Mouse (Mus musculus) left cerebral cortex, postnatal 25 days (tissue): ENCODE data around the gene Dpagt1. TPM values are rescaled to one million over a fixed set of nuclear protein-coding genes. Genes with fewer than 3 reads are reported as not detected.
"Not testable (repeated sequence)": the region's sequence is repeated elsewhere in the genome, so short reads cannot be mapped to it uniquely, and the experiment has no call there.

Experiments used
- DNase-seq, 2 experiments: peaks; one replicate each; pipeline ENCODE4 v3.0.0; 2022; ENCODE audit warnings: low spot score in 2 of 2, mixed read lengths in 1 of 2
- intact Hi-C: fragments of 180-260 bp; cut with DNase I; formaldehyde crosslinking; loops from one replicate; pipeline ENCODE4 v1.15.1; 2025
- total RNA-seq, 2 experiments: library from RNA; stranded (reverse); gene quantifications; 2 replicates each; pipeline ENCODE4 v1.2.3; 2021

Dpagt1 gene
- 10 to 100 TPM; 12.5 to 13.8 TPM for total RNA-seq

GRCm38 (mm10) chr9:44325768-44326370 is at the start of gene Dpagt1:
Dpagt1 (plus strand) TSS chr9:44326019.
- intact Hi-C loops: no loop called here
- DNase-seq: no peak

DNA sequence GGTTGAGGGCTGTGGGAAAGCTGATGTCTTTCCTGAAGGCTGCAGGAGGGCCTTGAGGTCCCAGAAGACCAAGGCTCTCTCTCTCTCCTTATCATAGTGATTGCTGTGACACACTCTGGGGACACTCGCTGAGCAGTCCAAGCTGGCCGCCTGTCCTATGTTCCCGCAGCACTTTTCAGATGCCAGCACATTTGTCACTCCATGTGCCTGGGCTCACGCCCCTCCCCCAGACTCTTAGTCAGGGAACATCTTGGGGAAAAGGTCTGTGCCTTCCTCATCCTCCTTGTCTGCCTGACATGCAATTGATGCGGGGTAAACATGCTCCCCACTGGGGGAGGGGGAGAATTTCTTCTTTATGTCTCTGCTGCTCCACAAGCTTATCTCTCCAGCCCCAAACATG is 42.6 kb upstream of the Dpagt1 start:
- DNase-seq: no peak
- intact Hi-C loops: no loop called here

DNA sequence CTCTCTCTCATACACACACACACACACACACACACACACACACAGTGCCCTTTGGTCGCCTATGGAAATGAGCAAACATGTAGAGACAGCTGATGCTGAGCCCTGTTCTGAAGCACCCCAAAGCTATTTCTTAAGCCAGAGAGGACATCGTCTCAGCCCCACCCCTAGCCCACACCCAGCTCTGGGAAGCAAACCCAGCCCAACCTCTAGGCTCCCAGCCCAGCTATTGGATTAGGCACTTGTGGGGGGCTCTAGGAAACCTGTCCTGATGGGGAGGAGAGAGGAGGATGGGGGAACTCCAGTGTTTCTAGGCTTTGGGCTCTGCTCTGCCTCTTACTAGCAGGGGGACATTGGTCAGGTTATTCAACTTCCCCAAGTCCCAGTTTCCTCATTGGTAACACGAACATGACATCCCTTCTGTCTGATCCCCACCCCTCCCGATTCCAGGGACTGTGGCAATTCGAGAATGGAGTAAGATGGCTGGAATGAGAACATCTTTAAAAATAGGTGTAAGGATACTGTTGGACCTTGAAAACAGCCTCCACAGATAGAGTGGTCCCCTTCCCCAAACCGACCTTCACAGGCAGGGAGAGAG is 39.5 kb upstream of the Dpagt1 start:
- intact Hi-C loops: no loop called here
- no peak for DNase-seq

- no peak for DNase-seq
- intact Hi-C loops: no loop called here
Observed at GRCm38 (mm10) chr9:44287003-44287400, 38.8 kb upstream of the Dpagt1 start.

DNA sequence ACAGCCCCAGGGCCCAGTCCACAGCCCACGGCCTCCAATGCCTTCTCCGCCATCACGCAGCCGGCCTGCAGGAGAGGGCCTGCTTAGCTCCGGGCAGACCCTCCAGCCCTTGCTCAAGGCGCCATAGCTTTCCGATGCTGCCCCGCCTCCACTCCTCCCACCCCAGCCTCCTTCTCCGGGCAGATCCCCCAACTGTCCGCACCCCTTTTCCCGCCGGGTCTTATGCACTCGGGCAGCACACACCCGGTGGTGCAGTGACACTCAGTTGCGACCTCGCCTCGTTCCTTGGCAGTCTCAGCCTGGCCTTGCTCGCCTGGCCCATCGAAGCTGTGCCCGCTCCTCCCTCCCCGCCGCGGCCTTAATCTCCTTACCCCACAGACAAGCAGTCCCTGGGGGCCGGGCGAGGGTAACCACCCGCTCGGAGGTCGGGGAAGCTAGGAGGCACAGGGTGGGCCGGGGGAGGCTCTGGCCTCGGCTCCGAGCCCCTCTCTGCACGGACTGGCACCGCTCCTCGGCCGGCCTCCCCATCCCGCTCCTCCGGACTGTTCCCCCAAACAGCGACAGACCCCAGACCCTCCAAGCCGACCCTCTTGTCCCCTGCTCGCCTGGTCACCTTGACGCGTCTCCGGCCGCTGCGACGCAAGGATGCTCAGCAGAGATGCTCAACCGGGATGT is 38.3 kb upstream of the Dpagt1 start:
- peak in 1 of 2 experiments; percentile 26 for DNase-seq
- intact Hi-C loops: loop anchor here (2.0 kb wide), 1 partner anchor 17 kb away; the partner anchor contains the start of gene Hinfp

DNA sequence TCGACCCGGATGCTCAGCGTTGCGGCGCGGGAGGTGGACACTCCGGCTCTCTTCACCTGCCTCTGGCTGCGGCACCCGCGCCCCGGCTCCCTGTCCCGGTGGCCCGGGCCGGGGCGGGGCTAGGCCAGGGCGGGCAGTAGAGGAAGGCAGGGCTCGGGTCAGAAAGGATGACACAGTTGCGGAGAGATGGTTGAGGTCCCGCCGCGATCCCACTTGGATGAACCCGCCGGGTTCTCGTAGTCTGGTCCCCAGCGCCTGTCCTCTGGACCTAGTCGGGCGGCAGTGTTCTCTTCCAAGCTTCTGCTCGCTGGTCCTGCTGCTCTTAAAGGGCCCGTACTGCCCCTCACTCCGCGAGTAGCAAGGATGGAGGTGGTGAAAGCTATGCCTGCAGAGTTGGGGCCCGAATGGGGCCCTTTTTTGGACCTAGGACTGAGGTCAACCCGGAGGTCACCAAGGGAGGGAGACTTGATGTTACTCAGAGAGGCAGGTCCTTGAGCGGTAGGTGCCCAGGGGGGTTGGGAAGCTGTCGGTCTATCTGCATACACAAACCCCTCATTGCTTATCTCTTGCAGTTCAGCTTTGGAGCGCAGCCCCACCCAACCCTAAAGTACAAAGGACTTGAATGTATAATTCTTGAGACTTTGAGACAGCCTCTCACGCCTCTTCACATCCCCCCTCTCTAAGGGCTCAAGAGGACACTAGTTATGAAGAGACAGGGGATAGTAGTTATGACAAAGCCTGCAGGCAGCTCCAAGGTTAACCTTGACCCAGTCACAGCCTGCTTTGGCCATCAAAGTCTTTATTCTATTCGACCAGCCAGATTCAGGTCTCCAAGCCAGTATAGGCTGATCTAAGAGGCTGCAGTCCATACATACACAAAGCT is 37.5 kb upstream of the Dpagt1 start, which contains the start of gene Abcg4:
Gene Abcg4 (minus strand): TSS at position 540 of the 883 bp plus-strand sequence.
- intact Hi-C loops: loop anchor here (2.0 kb wide), 1 partner anchor 16 kb away; the partner anchor contains the start of gene Hinfp
- peak; percentile 59 to 67 for DNase-seq

DNA sequence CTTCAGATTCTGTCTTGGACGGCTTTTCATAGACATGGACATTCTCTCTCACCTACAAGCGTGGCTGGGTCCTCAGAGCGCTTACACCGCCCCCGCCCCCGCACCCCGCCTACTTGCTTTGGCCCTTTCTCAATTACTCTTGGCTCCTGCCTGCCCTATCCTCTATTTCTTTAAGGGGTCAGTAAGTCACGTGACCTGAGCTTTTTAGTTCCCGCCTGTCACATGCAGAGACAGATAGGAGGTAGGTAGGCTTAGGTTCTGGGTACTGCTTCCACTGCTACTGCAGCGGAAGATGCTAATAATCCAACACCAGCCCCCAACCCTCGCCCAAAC is 36.9 kb upstream of the Dpagt1 start:
- DNase-seq: no peak
- intact Hi-C loops: loop anchor here (2.0 kb wide), 1 partner anchor 16 kb away; the partner anchor contains the start of gene Hinfp

DNA sequence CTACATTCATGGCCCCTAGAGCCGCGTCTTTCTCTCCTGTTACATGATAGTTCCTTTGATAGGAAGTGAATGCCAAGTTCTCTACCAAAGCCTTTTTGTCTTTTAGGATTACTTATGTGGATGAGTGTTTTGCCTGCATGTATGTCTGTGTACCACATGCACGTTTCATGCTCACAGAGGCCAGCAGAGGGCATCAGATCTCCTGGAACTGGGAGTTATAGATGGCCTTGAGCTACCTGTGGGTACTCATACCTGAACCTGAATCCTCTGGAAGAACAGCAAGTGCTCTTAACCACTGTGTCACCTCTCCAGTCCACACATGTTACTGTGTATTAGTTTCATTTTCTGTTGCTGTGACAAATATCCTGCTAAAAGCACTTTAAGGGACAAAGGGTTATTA is 33.3 kb upstream of the Dpagt1 start:
- intact Hi-C loops: loop anchor here (5.0 kb wide), 1 partner anchor 40 kb away; the partner anchor contains the start of gene H2afx
- DNase-seq: no peak

DNA sequence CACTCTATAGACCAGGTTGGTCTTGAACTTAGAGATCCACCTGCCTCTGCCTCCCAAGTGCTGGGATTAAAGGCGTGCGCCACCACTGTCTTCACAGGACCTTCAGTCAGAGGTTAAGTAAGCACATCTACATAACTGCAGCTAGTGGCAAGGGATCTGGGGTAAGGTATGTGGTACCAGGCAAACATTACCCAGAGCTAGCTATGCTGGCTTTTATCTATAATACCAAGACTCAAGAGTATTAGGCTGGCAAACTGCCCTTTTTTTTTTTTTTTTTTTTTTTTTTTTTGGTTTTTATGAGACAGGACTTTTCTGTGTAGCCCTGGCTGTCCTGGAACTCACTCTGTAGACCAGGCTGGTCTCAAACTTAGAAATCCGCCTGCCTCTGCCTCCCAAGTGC is 25.8 kb upstream of the Dpagt1 start:
- DNase-seq, intact Hi-C loops: not testable (repeated sequence)

DNA sequence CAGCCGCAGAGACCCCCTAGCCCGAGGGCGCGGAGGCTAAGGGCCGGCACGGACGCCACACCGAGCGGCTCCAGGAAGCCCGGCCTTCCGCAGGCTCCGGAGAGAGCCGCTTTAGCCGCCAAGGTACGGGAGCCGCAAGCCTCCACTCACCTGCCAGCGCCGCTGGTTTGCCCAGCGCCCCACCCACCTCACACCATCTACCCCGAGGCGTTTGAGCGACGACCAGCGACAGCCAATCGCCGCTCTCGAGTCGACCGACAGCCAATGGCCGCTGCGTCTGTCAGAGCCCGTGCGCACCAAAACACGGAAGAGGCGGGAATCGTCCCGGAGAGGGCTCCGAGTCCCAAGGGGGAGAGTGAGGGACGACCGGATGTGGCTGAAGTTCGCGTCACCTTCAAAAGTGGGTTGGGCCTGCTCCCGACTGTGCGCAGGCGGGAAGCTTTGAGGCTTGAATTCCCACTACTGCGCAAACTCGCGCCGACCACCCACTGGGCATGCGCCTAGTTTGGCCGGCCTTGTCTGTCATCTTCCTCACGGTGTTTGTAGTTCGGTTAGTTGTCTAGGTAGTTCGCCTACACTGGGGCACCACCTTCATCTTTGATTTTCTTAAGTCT is 20.2 kb upstream of the Dpagt1 start, which contains the start of gene Hinfp:
Gene Hinfp (minus strand): TSS at position 206 of the 614 bp plus-strand sequence.
- DNase-seq: peak; percentile 98 to 100
- intact Hi-C loops: loop anchor here (2.0 kb wide), 1 partner anchor 17 kb away; the partner anchor contains the start of gene Abcg4

GRCm38 (mm10) chr9:44306532-44306931 is 19.3 kb upstream of the Dpagt1 start:
- DNase-seq: no peak
- intact Hi-C loops: no loop called here

DNA sequence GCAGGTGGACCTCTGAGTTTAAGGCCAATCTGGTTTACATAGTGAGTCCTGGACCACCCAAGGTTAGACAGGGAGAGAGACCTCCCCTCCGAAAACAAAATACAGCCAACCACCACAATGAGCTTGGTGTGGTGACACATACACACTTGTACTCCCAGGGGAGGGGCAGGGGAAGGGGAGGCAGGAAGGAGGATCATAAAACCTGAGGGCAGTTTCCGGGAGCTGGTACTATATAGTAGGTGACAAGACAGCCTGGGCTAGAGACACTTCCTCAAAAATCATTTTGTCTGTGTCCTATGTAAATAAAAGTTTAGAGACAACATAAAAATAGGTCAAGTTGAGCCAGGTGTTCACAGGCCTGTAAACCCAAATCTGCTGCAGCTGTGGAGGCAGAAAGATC is 18.6 kb upstream of the Dpagt1 start:
- intact Hi-C loops: no loop called here
- DNase-seq: no peak

DNA sequence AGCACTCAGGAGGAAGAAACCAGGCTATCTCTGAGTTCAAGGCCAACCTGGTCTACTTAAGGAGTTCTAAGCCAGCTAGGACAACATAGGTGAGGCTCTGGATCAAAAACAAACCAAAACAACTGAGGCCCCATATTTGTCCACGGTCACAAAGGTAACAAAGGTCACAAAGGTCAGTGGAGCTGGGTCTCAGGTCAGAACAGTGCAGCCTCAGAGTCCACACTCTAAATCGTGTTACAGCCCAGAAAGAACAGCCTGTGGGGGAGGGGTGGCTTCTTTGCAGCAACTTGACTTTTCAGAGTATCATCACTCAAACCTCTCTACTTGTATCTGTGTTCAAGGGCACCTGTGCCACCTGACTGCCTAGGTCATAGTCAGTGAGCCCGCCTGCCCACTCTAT is 16.1 kb upstream of the Dpagt1 start:
- no peak for DNase-seq
- intact Hi-C loops: no loop called here

DNA sequence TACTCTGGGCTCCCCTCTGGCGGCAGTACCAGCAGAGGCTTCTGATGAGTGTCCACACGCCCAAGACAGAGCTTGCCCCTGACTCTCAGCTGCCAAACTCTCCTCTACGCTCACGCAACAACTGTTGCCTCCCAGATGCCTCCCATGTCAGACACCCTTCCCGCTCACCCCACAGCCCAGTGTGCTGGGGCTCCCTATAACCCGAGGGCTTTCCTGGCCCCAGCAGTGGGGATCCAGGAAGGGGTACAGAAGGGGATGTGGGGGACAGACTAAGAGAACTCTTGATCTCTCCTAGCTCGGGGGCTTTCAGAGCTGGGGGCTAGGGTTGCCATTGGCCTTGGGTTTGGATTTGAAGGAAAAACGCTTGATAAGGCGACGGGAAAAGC is 15.1 kb upstream of the Dpagt1 start:
- no peak for DNase-seq
- intact Hi-C loops: no loop called here

DNA sequence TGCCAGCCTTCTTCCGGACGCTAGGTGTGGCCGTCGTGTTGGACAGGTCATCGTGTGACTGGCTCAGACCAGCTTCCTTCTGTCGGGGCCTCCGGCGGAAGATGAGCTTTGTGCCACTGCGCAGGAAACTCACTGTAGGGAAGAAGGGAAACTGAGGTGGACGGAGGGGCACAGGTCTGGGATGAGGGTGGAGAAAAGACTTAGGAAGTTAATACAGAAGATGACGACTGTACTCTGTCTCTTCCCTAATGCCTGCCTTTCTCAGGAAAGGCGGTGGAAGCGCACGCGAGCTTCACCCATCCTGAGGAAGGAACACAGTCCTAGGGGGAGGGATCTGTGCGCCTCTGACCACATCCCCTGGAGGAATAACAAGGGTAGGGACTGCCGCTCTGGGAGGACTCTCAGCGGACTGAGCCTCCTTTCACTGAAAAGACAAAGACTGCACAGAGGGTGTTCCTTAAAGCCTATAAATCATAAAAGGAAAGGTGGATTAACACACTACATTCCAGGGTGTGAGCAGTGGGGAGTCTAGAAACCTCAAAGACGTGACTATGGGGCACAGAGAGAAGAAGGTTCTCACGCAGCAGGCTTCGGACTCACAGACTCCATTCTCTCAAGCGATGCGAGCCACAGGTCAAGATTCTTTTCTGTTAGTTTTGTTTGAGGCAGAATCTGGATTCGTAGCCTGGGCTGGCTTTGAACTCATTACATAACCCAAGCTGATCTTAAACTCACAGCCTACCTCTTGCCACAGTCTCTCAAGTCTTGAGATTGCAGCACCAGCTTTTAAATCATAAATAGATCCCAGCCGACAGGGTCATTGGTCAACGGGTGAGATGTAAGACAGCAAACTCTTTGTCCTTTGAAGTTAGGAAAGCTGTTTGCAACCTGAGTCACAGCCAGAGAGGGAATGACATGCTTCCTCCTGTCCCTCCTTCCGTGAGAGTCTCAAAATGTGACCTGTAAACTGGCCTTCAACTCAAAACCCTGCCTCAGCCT is 14.4 kb upstream of the Dpagt1 start:
- intact Hi-C loops: no loop called here
- no peak for DNase-seq

GRCm38 (mm10) chr9:44313476-44314256 is 12.2 kb upstream of the Dpagt1 start:
- intact Hi-C loops: no loop called here
- peak; percentile 75 to 92 for DNase-seq

- intact Hi-C loops: no loop called here
- DNase-seq: no peak
Observed at GRCm38 (mm10) chr9:44314257-44314547, 11.6 kb upstream of the Dpagt1 start.

DNA sequence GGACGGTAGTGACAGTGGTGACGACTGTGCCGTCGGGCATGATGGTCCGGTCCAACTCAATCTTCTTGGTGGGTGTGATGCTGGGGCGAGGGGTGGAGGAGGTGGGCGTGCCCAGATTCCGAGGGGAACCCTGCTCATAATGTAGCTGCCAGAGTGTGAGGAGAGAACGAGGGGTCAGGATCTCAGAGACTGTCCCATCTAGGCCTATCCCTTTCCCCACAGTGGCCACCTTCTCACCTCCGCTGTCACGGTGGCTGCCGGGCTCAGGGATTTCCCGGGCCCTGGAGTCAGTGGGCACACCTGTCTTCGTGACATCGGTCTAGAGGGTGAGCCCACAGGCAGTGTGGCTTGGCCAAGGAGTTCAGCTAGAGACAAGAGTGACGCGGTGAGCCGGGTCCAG is 10.9 kb upstream of the Dpagt1 start:
- DNase-seq: no peak

More for the DNA sequence above, 10.9 kb upstream of the Dpagt1 start:
- intact Hi-C loops: no loop called here
